8 mouse cellular contexts compared by ENCODE assay signal in the genomic region with DNA sequence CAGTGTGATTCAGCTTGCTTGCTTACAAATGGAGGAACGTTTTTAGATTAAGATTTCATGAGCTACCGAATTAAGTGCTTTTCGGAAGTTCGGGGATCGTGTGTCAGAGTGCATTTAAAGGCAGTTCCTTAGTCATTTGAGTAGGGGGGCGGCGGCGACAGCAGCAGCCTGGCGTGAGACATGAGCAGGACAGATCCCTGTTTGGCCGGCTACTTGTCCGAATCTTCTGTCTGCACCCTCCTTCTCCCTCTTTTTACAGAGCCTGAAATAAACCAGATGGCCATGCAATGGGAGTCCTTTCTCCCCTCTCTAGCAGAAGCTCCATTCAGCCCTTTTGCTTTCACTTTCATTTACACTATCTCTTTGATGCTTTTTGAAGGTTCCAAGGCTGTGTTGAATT. TPM values are rescaled to one million over a fixed set of nuclear protein-coding genes. Genes with fewer than 3 reads are reported as not detected.
DNase-seq lines count a peak whose midpoint lies in the region; ATAC-seq and TF ChIP-seq lines count a peak whose summit lies in the region.

No protein-coding gene starts in this region.

- no peak for ATAC-seq in heart, embryonic 15.5 days (replicated peaks; ENCODE audit: insufficient number of reproducible peaks, insufficient read depth, low FRiP score, low read depth)
- no peak for ATAC-seq in liver, embryonic 14.5 days (ENCODE audit: insufficient read depth)
- ATAC-seq in frontal cortex, adult (ENCODE audit: low TSS enrichment), result no peak

- peak overlapping the region; percentile 85 for H3K4me3 ChIP-seq in layer of hippocampus, adult 2 months
- peak overlapping the region; percentile 44 for H3K4me3 ChIP-seq in heart, embryonic 15.5 days
- H3K4me3 ChIP-seq in liver, embryonic 14.5 days (ENCODE audit: insufficient read depth in 1 of 2, low read depth in 2 of 2, low read length in 2 of 2), result peak overlapping the region; percentile 86 to 92

- 10% methylated on average over 11 of the region's 11 CpGs for WGBS in heart, embryonic 15.5 days
- WGBS in liver, embryonic 14.5 days (ENCODE audit: insufficient replicate concordance), result 32% methylated on average over 11 of the region's 11 CpGs

- H3K27me3 ChIP-seq in heart, embryonic 15.5 days, result no peaks in the 10 kb centered on the region
- no peaks in the 10 kb centered on the region for H3K27me3 ChIP-seq in liver, embryonic 14.5 days (ENCODE audit: control insufficient read depth, insufficient read depth, low read length)

- peak overlapping the region; percentile 94 for H3K27ac ChIP-seq in layer of hippocampus, adult 2 months
- H3K27ac ChIP-seq in heart, embryonic 15.5 days, result peak overlapping the region; percentile 47; the same call in 1 of the 2 replicates
- peak overlapping the region; percentile 28; the same call in 1 of the 2 replicates for H3K27ac ChIP-seq in liver, embryonic 14.5 days

- H3K36me3 ChIP-seq in heart, embryonic 15.5 days, result no peaks in the 10 kb centered on the region
- H3K36me3 ChIP-seq in liver, embryonic 14.5 days (replicated peaks; ENCODE audit: control insufficient read depth, insufficient read depth, low read depth), result no peaks in the 10 kb centered on the region; the same call in none of the 2 replicates

- H3K9me3 ChIP-seq in heart, embryonic 15.5 days (replicated peaks), result no peaks in the 10 kb centered on the region
- H3K9me3 ChIP-seq in liver, embryonic 14.5 days (ENCODE audit: control insufficient read depth, low read length), result no peaks in the 10 kb centered on the region

- H3K4me1 ChIP-seq in heart, embryonic 15.5 days (replicated peaks), result peaks cover 50% of the 10 kb centered on the region
- H3K4me1 ChIP-seq in liver, embryonic 14.5 days (replicated peaks; ENCODE audit: control insufficient read depth in 2 of 2, insufficient read depth in 2 of 2, low read length in 1 of 2), result peaks cover 66 to 70% of the 10 kb centered on the region in 2 experiments

- H3K4me2 ChIP-seq in heart, embryonic 15.5 days, result peak overlapping the region; percentile 89
- H3K4me2 ChIP-seq in liver, embryonic 14.5 days (ENCODE audit: low read depth), result peak overlapping the region; percentile 88

- TF ChIP-seq EP300 in liver, embryonic 14.5 days (IDR thresholded peaks at IDR 0.05; ENCODE audit: low read depth), result no peak

- DNase-seq in layer of hippocampus, adult 2 months (ENCODE audit: low spot score in 2 of 2), result no peak
- no peak for DNase-seq in layer of hippocampus, postnatal 14 days (ENCODE audit: low spot score in 2 of 2)
- DNase-seq in brain, adult 2 months (ENCODE audit: low read depth, low spot score), result peak; percentile 29
- no peak for DNase-seq in liver, embryonic 14.5 days (ENCODE audit: low read depth in 3 of 3, low spot score in 3 of 3)
- no peak for DNase-seq in layer of hippocampus, adult 8-10 months (ENCODE audit: low spot score in 2 of 2)
- DNase-seq in right cerebral cortex, postnatal 25 days, result no peak

- H3K9ac ChIP-seq in heart, embryonic 15.5 days, result peak overlapping the region; percentile 30
- H3K9ac ChIP-seq in liver, embryonic 14.5 days (replicated peaks), result peak overlapping the region; percentile 96

- no peak for TF ChIP-seq CTCF in layer of hippocampus, adult 2 months (conservative IDR thresholded peaks at IDR 0.05)
- no peak for TF ChIP-seq CTCF in liver, embryonic 14.5 days (IDR thresholded peaks at IDR 0.05; ENCODE audit: low read depth)

RNA-seq across cellular contexts. Expression of a gene that starts 2.3 kb away (rescaled TPM):
- 10 to 100 TPM; 69.6 to 70.8 TPM for total RNA-seq in layer of hippocampus, adult 2 months (2021)
- total RNA-seq in layer of hippocampus, postnatal 14 days (2021), result 10 to 100 TPM; 87.6 to 93.2 TPM
- 4.2 and 4.9 TPM in 2 replicates for polyA plus RNA-seq in heart, embryonic 15.5 days (2015; fragmentation: Nextera tagmentation; extraction: Ambion mirVana)
- polyA plus RNA-seq in liver, embryonic 14.5 days (2012; rRNA removed), result 5.6 and 6.0 TPM in 2 replicates
- polyA plus RNA-seq in liver, embryonic 14.5 days (2014; fragmentation: Nextera tagmentation; extraction: Ambion mirVana), result 11.4 TPM in 2 replicates
- total RNA-seq in layer of hippocampus, adult 8-10 months (2022), result 10 to 100 TPM; 66.3 to 80.7 (median 73.3) TPM

Comparison
In these comparisons a context has a peak if more than half of its experiments do, and no peak if none do; other contexts are left out.
1. H3K27ac ChIP-seq: peak in every context shown above with its lines; median percentile 94 in layer of hippocampus, adult 2 months; 47 in heart, embryonic 15.5 days; 28 in liver, embryonic 14.5 days.